Comparison of ENCODE assay signal across 11 mouse cellular contexts in the genomic region with DNA sequence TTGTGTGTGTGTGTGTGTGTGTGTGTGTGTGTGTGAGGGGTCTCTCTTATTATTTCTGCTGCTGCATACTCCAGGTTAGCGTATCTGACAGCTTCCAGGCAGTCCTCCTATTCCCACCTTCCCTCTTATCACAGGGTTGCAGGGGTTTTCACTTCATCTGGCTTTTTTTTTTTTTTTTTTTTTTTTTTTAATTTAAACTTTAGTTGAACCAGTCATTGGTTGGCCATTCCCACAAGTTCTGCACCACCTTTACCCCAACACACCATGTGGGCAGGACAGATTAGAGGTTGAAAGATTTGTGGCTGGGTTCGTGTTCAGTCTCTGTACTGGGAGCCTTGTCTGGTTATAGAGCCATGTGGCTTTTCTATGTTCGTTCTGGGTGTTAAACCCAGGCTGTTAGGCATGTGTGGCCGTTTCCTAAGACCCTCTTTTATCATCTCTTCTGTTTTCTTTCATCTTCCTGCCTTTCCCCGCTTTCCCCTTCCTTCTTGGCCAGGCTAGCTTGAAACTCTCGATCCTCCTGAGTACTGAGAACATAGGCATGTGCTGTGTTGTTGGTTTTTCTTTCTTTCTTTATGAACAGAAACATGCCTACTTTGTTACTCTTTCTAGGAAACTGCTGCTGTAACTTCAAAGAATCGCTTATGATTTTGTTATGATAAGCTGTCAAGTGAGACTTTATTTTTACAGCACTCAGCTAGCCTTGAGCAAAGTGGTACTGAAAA. TPM values are rescaled to one million over a fixed set of nuclear protein-coding genes. Genes with fewer than 3 reads are reported as not detected.
DNase-seq lines count a peak whose midpoint lies in the region; ATAC-seq lines count a peak whose summit lies in the region.
"Had no signal": no experiment of that assay in that cellular context is flagged by ENCODE, and none has a peak within 500 bp of the region (broad histone marks: within the 10 kb centered on the region; RNA-seq: fewer than 3 reads in every experiment).

No protein-coding gene starts in this region.

- peaks cover 9 to 14% of the 10 kb centered on the region in 2 experiments for H3K4me1 ChIP-seq in heart, embryonic 14.5 days (ENCODE audit: control insufficient read depth in 2 of 2, insufficient read depth in 2 of 2, low read length in 2 of 2)
- H3K4me1 ChIP-seq in limb, embryonic 12.5 days (replicated peaks): peaks cover 44% of the 10 kb centered on the region

- no peak overlapping the region for H3K9ac ChIP-seq in heart, embryonic 14.5 days (ENCODE audit: low read length)
- H3K9ac ChIP-seq in limb, embryonic 12.5 days (replicated peaks): no peak overlapping the region
- H3K9ac ChIP-seq: limb, embryonic 15.5 days had no signal

- no peak for ATAC-seq in heart, embryonic 14.5 days (ENCODE audit: insufficient number of reproducible peaks, insufficient read depth, low FRiP score, low read depth)
- ATAC-seq in limb, embryonic 12.5 days (ENCODE audit: insufficient number of reproducible peaks, insufficient read depth, low FRiP score, low TSS enrichment, low read depth): no peak

- 51% methylated on average over 7 of the region's 7 CpGs for WGBS in heart, embryonic 14.5 days
- WGBS in limb, embryonic 12.5 days: 37% methylated on average over 7 of the region's 7 CpGs

- peaks cover 33% of the 10 kb centered on the region for H3K36me3 ChIP-seq in heart, embryonic 14.5 days (ENCODE audit: control insufficient read depth, insufficient read depth, low read length)
- peaks cover 47% of the 10 kb centered on the region for H3K36me3 ChIP-seq in limb, embryonic 12.5 days

- DNase-seq in heart, postnatal 10 days: no peak
- DNase-seq in testis, postnatal 10 days (ENCODE audit: low spot score): peak; percentile 11
- no peak for DNase-seq in testis, postnatal 14 days (ENCODE audit: low spot score)
- peak; percentile 15 for DNase-seq in yolk sac, embryonic 10.5 days (ENCODE audit: low spot score)
- DNase-seq in left cerebral cortex, postnatal 36 days (ENCODE audit: low spot score in 2 of 2): no peak
- DNase-seq in thymus, adult 18-20 months: no peak
- DNase-seq: cerebellum, postnatal 36 days; thymus, postnatal 25 days had no signal

- H3K27me3 ChIP-seq in heart, embryonic 14.5 days (ENCODE audit: control insufficient read depth, insufficient read depth, low read length): no peaks in the 10 kb centered on the region
- H3K27me3 ChIP-seq in limb, embryonic 12.5 days: no peaks in the 10 kb centered on the region
- H3K27me3 ChIP-seq: limb, embryonic 15.5 days had no signal

- no peak overlapping the region for H3K4me3 ChIP-seq in heart, embryonic 14.5 days (ENCODE audit: control insufficient read depth in 1 of 2, insufficient read depth in 1 of 2, low read depth in 1 of 2, low read length in 2 of 2)
- H3K4me3 ChIP-seq in limb, embryonic 12.5 days (replicated peaks): no peak overlapping the region
- H3K4me3 ChIP-seq: limb, embryonic 15.5 days had no signal

- no peaks in the 10 kb centered on the region for H3K9me3 ChIP-seq in heart, embryonic 14.5 days (ENCODE audit: control insufficient read depth, low read length)
- H3K9me3 ChIP-seq in limb, embryonic 12.5 days: no peaks in the 10 kb centered on the region
- H3K9me3 ChIP-seq: limb, embryonic 15.5 days had no signal

- no peak overlapping the region for H3K4me2 ChIP-seq in heart, embryonic 14.5 days (ENCODE audit: low read length)
- no peak overlapping the region for H3K4me2 ChIP-seq in limb, embryonic 12.5 days
- H3K4me2 ChIP-seq: limb, embryonic 15.5 days had no signal

- intact Hi-C loops in heart, postnatal 10 days (cut with DNase I): no loop called here
- intact Hi-C loops in left cerebral cortex, postnatal 36 days (cut with DNase I): no loop called here

- H3K27ac ChIP-seq in heart, embryonic 14.5 days (replicated peaks in 1 of 2; ENCODE audit: control insufficient read depth in 1 of 2, insufficient read depth in 1 of 2, low read depth in 2 of 2, low read length in 2 of 2): peak overlapping the region; percentile 58 to 61
- peak overlapping the region; percentile 50 for H3K27ac ChIP-seq in limb, embryonic 12.5 days
- H3K27ac ChIP-seq: limb, embryonic 15.5 days had no signal

RNA-seq across cellular contexts. Expression of gene B4galt4, which starts 13.6 kb away (rescaled TPM):
- polyA plus RNA-seq in heart, embryonic 14.5 days (2014; fragmentation: Nextera tagmentation; extraction: Ambion mirVana): 26.2 and 27.4 TPM in 2 replicates
- 10 to 100 TPM; 10.1 to 13.0 TPM for total RNA-seq in heart, postnatal 10 days (2021)
- polyA plus RNA-seq in limb, embryonic 12.5 days (2016; fragmentation: Nextera tagmentation; extraction: Ambion mirVana): 33.3 and 33.6 TPM in 2 replicates
- total RNA-seq in left cerebral cortex, postnatal 36 days (2021): 10 to 100 TPM; 19.9 to 22.9 TPM

RNA-seq across cellular contexts. Expression of gene Arhgap31, which starts 42.5 kb away (rescaled TPM):
- 46.6 and 51.3 TPM in 2 replicates for polyA plus RNA-seq in heart, embryonic 14.5 days (2014; fragmentation: Nextera tagmentation; extraction: Ambion mirVana)
- 10 to 100 TPM; 58.3 to 65.7 TPM for total RNA-seq in heart, postnatal 10 days (2021)
- polyA plus RNA-seq in limb, embryonic 12.5 days (2016; fragmentation: Nextera tagmentation; extraction: Ambion mirVana): 8.8 and 9.9 TPM in 2 replicates
- total RNA-seq in left cerebral cortex, postnatal 36 days (2021): 10 to 100 TPM; 15.9 to 21.5 TPM

RNA-seq across cellular contexts. Expression of gene Upk1b, which starts 44.5 kb away (rescaled TPM):
- polyA plus RNA-seq in heart, embryonic 14.5 days (2014; fragmentation: Nextera tagmentation; extraction: Ambion mirVana): 16.4 and 19.4 TPM in 2 replicates
- total RNA-seq in heart, postnatal 10 days (2021): 1 to 10 TPM; 6.2 to 7.9 TPM
- 7.9 and 8.2 TPM in 2 replicates for polyA plus RNA-seq in limb, embryonic 12.5 days (2016; fragmentation: Nextera tagmentation; extraction: Ambion mirVana)
- total RNA-seq in left cerebral cortex, postnatal 36 days (2021): 1 to 10 TPM in 1 of 2 experiments, under 1 TPM in 1; 0.86 to 1.7 TPM

Comparison
In these comparisons a context has a peak if more than half of its experiments do, and no peak if none do; other contexts are left out.
1. DNase-seq: peak in testis, postnatal 10 days (single experiment) and yolk sac, embryonic 10.5 days (single experiment); none in heart, postnatal 10 days (0 of 2), testis, postnatal 14 days (single experiment), left cerebral cortex, postnatal 36 days (0 of 2) and thymus, adult 18-20 months (0 of 2).